Mouse (Mus musculus): Measurements from ENCODE around the gene Tagln2.

Tagln2 gene

DNA sequence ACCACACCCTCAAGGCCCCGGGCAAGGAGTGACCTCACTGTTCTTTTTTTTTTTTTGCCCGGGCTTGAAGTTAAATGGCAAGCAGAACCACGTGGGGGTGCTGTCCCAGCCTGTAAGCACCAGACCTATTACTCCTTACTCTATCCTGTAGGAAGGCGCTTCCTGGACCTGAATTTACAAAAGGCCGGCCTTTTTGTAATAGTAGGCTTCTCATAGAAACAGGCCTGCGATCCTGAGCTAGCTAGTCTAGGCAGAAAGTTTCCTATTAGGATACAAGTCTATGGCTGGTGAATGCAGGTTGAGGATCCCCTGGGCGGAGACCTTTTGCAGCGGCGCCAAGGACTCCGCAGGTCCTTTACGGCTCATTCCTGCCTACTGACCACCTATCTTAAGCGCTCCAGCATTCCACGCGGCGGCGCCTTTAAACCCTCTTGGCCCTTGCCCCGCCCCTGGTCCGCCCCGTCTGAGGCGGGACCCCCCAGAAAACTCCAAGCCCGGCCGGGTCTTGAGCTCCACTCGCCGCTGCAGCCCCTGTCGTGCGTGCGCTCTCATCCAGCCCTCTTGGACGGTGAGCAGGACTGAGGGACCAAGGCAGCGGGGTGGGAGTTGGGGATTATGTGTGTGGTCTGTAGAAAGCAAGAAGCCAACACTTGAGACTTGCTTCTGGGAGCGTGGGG is at the start of gene Tagln2:
Gene Tagln2, plus strand, starts transcription at position 283 of the 677 bp plus-strand sequence.
- DNase-seq (ENCODE audit: low spot score in 2 of 2): peak; percentile 40 to 46

DNA sequence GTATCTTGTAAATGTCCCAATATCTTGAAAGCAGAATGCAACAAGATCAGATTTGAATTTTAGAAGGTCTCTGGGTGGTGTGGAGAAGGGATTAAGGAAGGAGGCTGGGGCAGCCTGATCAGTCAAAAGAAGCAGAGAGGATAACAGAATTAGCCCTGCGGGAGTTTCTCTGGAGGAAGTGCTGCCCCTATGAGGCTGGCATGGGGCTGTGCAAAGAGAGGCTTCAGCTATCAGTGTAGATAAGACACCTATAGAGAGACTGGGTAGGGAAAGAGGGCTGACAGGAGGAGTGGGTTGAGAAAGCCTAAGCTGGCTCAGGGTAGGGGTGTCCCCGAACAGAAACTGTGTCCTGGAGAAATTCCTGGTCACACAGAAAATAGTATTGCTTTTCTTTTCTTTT is 49.6 kb upstream of the Tagln2 start:
- no peak for DNase-seq (ENCODE audit: low spot score in 2 of 2)

DNA sequence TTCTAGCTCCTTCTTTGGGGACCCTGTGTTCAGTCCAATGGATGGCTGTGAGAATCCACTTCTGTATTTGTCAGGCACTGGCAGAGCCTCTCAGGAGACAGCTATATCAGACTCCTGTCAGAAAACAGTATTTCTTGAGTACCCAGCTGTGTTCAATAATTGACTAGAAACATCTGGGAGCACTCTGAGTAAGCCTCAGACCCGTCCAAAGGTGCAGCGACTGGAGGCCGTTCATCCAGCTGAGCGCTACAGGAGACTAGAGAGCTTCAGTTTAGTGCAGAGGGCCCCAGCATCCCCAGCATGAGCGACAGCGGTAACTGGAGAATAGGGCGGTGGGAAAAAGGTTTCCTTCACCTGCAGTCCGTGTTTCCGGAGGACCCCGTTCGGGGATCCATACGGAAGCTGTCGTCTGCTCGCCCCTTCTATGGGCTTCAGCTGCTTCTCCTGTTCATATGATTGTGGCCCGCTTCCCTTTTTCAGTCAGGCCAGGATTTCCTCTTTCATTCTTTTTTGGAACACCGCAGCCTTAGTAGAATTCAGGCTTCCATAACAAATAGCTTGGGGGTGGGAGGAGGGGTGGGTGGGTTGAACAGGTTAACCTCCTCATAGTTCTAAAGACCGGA is 48.9 kb upstream of the Tagln2 start:
- DNase-seq (ENCODE audit: low spot score in 2 of 2): no peak

DNA sequence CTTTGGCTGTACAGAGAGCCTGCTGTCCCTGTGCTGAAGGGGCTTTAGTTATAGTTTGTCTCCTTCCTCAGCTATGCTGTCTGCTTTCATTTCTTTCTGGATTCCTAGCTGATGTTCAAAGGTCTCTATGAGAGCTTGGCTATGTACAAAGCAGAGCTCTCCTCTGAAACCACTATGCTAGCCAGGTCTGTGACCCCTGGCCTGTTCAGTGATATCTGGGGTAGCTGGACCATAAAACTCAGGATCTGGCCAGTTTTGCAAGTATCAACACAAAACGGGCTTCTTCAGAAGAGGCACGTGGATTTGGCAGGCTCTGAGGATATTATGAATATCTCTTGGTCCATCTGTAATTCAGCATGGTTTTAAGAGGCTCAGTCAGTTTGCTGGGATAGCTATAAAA is 46.9 kb upstream of the Tagln2 start:
- DNase-seq (ENCODE audit: low spot score in 2 of 2): no peak

DNA sequence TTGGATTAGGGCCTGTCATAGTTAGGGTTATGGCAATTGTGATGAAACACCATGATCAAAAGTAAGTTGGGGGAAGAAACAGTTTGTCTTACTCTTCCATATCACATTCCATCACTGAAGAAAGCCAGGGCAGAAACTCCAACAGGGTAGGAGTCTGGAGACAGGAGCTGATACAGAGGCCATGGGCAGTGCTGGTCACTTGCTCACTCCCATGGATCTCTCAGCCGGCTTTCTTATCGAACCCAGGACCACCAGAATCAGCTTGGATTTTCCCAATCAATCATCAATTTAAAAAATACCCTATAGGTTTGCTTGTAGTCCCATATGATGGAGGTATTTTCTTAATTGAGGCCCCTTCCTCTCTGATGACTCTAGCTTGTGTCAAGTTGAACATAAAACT is 46.0 kb upstream of the Tagln2 start:
- DNase-seq (ENCODE audit: low spot score in 2 of 2): no peak

DNA sequence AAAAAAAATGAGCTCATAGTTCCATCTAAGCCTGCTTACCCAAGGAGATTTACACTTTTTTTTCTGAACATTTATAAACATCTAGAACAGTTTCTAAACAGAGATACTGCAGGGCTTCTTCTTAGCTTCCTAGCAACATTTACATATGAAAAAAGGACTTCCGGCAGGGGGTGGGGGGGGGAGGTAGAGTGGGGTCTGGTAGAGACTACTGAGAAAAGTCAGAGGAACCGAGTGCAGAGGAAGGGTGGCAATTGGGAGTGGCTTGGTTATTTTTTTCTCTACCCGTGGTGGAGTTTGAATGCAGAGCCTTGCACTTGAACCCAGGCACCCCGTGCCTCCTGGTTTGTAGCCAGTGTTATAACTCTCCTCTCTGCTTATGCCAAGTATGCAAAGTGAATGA is 44.4 kb upstream of the Tagln2 start:
- DNase-seq (ENCODE audit: low spot score in 2 of 2): peak; percentile 8 to 16

DNA sequence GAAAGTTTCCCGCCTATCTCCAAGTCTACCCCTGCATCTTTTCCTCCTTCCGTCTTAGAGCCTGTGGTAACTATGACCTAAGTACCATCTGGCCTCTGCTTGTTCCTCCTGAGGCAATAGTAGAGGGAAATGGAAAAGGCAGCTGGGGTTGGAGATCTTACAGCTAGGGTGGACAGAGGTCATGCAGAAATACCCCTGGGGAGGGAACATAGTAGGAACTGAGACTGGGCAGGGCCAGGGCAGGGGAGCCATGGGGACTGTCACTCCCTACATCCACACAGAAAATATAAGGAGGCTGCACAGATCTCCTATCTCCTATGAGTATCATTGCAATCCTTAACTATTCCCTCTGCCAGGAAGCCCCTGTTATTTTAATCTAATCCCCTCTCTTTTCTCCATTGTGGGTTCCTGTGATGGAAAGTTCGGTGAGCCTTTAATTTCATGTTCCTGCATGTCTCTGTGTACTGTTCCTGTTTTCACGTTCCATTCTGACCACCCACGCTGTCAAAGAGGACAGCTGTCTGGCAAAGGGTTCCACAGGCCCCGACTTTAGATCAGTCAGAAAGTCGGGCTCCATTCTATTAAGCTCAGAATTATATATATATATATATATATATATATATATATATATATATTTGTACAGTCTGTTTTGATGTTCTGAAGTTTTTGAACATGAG is 43.7 kb upstream of the Tagln2 start:
- DNase-seq (ENCODE audit: low spot score in 2 of 2): no peak

DNA sequence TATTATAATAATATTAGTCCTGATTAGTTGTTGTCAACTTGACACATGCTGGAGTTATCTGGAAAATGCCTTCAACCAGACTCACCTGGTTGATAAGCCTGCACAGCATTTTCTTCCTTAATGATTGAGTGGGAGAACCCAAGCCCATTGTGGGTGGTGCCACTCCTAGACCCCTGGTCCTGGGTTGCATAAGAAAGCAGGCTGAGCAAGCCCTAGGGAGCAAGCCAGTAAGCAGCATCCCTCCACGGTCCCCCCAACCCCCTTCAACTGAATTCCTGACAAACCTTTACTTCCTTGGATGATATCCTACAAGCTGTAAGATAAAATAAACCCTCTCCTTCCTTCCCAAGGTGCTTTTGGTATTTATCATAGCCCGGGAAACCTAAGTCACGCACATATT is 42.7 kb upstream of the Tagln2 start:
- DNase-seq (ENCODE audit: low spot score in 2 of 2): no peak

DNA sequence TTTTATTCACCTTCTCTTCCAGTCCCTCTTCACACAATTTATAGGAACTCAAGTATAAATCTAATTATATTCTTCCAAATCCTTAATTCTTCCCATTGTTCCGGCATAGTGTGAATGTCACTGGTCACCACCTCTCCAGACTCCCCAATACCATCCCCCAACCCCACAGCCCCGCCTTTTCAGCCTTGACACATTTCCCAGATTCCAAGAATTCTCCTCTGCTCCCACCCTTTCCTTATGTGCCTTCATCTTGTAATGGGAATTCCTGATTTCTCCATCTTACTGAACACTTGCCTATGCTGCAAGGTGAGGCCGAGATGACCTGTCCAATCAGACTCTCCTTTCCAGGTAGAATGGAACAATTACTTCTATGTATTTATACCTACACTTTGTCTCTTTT is 41.8 kb upstream of the Tagln2 start:
- DNase-seq (ENCODE audit: low spot score in 2 of 2): no peak

DNA sequence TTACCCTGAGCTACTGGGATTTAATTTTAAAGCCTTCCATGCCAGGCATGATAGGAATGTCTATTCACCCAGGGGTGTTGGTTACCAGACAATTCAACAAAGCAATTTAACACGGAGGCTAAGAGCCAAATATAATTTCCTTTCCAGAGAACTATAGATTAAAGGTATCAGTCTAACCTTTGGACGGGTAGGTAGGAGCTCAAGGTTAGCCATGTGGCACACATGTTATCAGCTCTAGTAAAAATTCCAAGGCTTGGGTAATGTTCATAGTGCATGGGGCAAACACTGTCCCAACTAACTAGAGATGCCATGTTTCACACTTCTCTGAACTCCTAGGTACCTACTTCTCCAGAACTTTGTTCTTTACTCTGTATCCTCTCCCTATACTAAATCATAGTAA is 38.2 kb upstream of the Tagln2 start:
- DNase-seq (ENCODE audit: low spot score in 2 of 2): no peak

DNA sequence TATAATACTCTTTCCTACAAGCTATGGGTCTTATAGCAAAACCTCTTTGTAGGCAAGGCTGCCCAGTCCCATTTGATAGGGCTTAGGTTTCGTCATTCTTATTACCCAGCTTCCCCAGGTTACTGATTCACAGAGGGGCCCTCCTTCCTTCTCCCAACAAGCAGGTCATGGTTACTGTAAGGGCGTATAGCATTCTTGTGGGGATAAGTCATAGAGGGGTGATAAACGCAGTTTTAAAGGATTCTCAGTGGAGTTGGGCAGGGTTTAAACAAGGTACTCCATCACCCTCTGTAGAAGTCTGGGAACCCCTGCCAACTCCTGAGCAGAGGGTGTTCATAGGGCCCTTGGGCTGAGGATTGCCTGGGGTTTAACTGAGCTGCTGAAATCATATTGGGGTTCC is 37.3 kb upstream of the Tagln2 start:
- DNase-seq (ENCODE audit: low spot score in 2 of 2): no peak

DNA sequence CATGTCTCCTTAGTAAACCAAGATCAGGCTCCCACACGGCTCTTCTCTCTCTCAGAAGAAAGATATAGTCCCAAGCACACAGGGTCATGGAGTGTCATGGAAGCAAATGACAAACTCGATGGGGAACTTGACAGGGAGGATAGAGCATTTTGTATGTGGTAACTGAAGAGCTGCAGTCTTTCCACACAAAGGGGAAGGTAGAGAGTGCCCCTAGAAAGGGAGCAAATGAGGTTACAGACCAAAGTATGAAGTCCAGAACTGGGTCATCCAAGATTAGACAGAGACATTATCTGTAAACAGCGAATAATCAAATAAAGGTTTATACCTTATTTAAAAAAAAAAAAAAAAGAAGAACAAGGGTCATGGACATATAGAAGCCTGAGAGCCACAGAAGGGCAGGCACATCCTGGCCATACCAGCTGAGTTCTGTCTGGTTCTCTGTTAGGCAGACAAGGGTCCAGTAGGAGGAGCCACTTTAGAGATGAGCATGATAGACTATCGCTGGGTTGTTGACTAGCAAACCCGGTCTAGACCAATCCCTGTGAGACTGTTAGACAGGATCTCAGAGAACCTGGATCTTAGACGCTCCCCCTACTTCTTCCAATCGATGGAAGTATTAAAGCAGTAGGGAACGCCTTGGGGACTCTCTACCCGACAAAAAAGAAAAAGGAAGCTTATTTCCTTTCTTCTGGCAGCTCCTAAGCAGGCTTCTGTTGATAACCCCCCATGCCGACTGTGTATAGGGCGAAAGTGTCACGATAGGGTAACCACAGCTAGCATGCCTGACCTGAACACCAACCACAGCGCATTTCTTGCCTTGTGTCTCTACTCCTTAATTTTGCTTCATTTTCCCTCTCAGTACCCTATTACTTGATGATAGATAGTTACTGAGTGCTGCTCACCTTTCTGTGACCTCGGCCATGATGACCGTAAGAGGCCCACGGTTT is 36.2 kb upstream of the Tagln2 start:
- DNase-seq (ENCODE audit: low spot score in 2 of 2): no peak

DNA sequence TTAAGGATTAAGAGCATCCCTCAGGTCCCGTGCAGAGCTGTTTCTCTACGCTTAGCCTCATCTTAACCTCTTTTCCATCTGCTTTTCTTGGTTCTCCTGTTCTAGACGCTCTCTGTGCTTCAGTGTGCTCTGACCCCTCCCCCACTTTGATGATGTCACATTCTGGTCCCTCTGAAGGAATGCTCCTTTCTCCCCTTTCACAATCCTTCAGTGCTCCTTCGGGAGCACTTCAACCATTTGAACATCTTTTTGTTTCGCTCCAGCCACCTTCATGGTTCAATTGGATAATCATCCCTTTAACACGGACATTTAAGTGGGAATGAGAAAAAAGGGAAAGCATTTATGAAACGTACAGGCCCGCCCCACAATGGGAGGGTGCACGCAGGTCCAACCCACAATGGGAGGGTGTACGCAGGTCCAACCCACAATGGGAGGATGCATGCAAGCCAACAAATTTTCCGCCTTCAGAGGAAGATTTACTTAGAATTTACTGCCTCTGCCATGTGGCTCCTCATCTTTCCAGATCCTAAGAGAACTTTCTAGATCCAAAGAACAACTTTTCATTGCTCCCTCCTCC is 31.5 kb upstream of the Tagln2 start:
- DNase-seq (ENCODE audit: low spot score in 2 of 2): no peak

DNA sequence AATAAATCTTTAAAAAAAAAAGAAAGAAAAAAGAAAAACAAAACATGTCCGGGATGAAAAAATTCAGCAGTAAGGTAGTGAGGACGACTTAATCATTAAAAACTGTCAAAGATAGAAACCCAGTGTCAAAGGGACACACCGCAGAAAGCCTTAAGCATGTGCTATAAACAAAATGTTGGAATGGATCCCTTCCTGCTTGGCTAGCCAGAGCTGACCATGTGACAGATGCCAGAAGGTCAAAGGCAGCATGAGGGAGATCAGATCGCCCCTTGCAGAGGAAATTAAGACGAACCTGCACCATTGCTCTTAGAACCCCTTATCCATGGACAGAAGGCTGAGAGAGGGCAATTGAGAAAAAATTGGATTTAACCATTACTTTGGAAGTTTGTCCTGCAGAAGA is 30.5 kb upstream of the Tagln2 start:
- no peak for DNase-seq (ENCODE audit: low spot score in 2 of 2)

DNA sequence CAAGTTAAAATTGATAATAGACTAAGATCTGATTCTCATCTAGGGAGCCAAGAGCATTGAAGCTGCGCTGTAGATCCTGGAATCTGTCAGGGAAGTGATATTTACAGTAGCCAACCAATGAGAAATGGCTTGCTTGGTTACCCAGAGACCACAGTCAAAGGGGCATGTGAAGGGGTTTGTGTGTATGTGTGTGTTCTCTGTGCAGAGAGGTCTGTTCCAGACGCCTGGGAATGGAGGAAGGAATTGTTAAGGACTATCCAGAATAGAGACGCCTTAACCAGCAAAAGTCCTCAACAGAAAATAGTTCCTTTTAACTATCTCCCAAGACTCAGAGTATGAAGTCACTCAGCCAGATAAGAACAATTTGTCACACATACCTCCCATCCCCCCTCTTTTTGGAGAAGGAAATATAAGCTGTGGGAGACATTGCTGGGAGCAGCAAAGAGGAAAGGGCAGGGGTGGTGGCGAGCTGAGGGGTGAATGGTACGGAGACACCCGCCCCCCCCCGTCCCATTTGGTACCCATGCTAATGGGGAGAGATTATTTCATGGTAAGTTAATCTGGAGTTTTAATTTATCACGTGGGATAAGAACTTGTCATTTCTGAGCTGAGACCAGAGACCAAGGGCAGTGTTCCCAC is 29.9 kb upstream of the Tagln2 start:
- DNase-seq (ENCODE audit: low spot score in 2 of 2): no peak

DNA sequence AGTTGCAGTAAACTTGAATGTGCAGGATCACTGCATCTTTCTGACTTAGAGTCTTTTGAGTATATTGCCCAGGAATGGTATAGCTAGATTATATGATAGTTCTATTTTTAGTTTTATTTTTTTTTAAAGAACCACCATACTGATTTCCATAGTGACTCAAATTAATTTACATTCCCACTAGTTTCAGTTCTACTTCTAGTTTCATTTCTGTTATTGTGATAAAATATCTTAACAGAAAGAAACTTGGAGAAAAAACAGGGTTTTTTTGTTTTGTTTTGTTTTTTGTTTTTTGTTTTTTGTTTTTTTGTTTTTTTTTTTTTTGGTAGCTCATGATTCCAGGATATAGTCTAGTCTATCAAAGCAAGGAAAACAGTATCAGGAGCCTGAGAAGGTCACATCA is 26.9 kb upstream of the Tagln2 start:
- DNase-seq (ENCODE audit: low spot score in 2 of 2): no peak

DNA sequence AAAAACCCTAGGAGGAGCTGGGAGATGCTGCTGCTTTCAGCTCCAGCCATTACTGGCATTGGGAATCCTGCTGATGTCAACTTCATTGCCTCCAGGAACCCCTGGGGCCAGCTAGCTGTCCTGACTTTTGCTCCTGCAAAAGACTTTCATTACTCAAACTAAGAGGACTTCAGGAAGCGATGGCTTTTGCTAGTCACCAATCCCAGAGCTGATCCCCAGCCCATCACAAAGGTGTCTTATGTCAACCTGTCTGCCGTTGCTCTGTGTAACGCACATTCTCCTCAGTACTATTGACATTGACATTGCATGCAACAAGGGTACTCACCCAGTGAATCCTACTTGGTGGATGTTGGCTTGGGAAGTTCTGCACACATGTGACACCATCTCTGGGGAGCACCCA is 25.7 kb upstream of the Tagln2 start:
- DNase-seq (ENCODE audit: low spot score in 2 of 2): no peak

DNA sequence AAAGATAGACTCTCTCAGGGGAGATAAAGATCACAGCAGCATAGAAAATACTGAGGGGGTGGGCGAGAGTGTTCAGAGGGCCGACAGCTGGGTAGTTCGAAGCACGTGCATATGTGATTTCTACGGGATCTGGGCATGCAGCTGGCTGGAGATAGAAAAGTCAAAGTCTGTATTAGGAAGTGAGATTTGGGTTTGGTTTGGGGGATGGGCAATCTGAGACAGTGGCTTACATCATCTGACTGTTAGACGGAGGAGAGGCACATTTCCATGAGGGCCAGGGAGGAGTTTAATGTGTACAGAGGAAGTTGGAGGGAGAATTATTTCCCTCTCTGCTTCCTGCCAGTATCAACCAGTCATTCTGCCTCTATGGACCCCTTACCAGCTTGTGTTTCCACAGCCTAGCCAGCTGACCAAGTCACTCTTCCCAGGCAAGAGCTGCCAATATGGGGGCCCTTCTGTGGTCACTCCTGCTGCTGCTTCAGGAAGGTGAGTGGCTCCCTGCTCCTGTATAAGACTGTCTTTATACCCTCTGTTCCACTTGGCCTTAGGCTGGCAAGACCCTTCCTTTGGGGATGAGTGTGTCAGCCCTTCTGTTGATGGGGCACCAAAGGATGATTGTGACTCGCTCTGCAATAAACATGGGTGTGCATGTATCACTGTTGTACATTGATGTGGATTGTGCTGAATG is 24.6 kb upstream of the Tagln2 start, which contains the start of gene Slamf9:
Gene Slamf9, plus strand, starts transcription at position 305 of the 688 bp plus-strand sequence.
- DNase-seq (ENCODE audit: low spot score in 2 of 2): no peak

DNA sequence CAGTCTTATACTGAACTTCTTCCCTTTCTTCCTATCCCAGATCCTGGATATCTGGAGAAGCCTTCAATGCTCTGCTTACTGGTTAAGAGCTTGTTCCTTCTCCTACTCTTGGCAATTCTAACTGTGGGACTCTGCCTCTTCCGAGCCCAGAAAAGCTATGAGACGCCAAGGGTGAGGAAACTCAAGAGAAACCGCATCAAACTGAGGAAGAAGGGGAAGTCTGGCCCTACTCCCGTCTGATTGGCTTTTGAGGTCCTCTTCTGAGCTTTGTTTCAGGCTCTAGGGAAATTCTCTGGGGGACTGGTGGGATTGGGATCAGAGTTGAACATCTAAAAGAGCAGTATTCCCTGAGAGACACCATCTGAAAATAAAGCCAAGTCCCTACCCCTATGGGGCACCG is 21.8 kb upstream of the Tagln2 start:
- no peak for DNase-seq (ENCODE audit: low spot score in 2 of 2)

DNA sequence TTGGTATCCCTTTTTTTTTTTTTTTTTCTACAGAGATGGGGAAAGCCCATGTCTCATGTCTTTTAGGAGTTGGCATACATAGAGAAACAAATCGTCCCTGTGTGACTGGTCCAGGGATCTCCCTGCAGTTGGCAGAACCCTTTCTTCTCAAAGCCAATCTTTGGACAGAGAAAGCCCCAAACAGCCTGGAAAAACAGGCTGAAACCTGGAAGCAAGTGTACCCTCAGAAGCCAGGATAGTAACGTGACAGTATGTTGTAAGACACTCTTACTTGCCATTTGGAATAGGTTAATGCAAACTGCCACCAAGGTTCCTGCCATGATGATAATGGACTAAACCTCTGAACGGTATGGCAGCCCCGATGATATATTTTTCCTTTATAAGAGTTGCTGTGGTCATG is 19.5 kb upstream of the Tagln2 start:
- DNase-seq (ENCODE audit: low spot score in 2 of 2): no peak

DNA sequence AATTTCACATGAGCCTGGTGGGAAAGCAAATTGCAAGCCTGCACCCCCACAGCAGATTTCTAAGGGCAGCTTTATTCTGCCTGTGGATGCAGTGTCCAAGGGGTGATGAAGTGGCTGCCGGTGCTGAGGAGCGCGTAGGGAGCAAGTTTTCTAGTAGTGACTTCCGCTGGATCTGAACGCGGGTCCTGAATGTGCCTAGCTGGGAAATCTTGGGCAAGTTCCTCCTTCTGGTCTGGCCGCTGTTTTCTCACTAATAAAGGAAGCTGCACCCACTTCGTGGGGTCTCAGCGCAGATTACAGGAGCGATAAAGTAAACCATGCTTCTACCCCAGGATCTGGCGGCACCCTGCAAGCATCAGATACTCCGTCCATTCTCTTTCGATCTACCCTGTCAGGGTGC is 18.7 kb upstream of the Tagln2 start:
- DNase-seq (ENCODE audit: low spot score in 2 of 2): no peak

Measured in thymus, postnatal 10 days (tissue).